Mouse (Mus musculus): ENCODE data around the gene Capza2. TPM values are rescaled to one million over a fixed set of nuclear protein-coding genes. Genes with fewer than 3 reads are reported as not detected.
A peak's percentile ranks its signal among the peaks of the same experiment; 100 is the strongest.

The Capza2 gene
- 245 and 257 TPM in 2 replicates for polyA plus RNA-seq (2015; fragmentation: Nextera tagmentation; extraction: Ambion mirVana)

DNA sequence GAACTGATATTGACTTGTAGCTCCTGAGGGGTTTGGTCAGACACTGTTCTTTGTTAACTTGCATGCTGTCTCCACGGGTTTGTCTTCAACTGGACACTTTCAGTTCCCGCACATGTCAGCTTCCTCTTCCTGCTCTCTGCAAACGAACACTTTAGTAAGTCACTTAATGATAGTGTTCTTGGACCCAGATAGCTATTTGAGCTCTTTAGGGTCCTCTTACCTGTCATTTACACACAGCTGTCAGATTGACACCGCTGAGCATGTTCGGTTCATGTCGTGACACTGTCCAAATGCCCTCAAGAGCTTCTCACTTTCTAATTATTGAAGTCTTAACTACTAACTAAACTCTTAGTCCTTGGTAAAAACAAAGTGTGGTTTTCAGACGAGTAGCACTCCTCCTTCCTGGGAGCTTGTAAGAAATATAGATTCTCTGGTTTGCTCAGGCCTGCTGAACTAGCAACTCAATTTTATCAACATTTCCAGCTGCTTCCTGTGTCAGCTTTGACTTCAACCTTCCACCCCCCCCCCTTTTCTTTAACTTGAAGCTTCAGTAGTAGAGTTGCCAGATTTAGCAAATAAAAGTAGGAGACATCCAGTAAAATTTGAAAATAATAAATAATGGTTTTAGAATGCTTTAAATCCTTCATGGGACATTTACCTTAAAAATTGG is at the start of gene Capza2:
Capza2 (plus strand) TSS at position 620 of the 670 bp plus-strand sequence.
- H3K4me3 ChIP-seq = peak within 1 kb of the TSS; percentile 97
- H3K27me3 ChIP-seq = no peaks in the 10 kb centered on the region
- WGBS = 84% methylated on average over 7 of the region's 7 CpGs
- peaks cover 16% of the 10 kb centered on the region for H3K4me1 ChIP-seq
- no peak for ATAC-seq (replicated peaks)
- H3K4me2 ChIP-seq (replicated peaks) = peak within 1 kb of the TSS; percentile 52
- H3K27ac ChIP-seq (replicated peaks) = peak within 1 kb of the TSS; percentile 97
- 0 out of 2 replicates have a peak, but pooled peaks cover 2% of the 10 kb centered on the region for H3K36me3 ChIP-seq
- H3K9ac ChIP-seq (replicated peaks) = peak within 1 kb of the TSS; percentile 96
- H3K9me3 ChIP-seq = no peaks in the 10 kb centered on the region

DNA sequence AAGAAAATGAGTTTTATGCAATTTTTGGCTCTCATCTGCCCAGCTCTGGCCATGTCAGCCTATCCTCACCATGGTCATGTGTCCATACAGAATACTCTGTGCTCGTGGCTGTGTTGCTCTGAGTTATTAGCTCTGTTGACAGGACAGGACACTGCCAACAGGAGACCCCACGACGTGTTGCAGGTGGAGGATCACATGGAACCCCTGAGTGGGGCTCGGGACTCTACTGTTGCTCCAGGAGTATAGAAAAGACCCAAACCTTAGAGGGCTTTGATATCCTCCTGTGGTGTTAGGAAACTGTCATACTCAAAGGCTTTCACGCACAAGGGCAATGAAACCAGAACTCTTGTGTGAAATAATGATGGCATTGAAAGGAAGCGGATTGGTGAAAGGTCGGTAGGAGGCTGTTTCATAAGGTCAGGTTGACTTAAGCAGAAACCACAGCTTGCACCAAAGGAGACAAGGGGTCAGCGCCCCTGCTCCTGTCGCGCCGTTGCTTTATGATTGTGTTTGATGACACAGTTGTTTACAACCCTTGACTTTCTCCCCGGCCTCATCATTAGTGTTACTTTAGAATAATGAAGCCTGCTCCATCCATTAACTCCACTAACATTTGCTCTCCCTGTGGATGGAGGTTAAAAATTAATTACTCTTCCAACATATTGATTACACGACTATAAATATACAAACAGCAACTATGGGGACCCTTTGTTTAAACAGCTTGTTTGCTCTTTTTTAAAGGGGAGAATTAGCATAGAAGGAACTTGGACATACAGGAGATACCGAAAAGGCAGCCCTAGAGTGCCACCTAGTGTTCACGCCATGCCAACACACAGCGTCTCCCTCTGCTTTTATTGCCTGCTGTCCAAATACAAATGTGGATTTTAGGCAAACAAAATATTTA is 46.7 kb upstream of the Capza2 start:
- no peak overlapping the region for H3K4me3 ChIP-seq
- no peaks in the 10 kb centered on the region for H3K36me3 ChIP-seq
- no peak overlapping the region for H3K27ac ChIP-seq (replicated peaks)
- peak; percentile 94 for ATAC-seq (replicated peaks)
- no peaks in the 10 kb centered on the region for H3K9me3 ChIP-seq
- no peaks in the 10 kb centered on the region for H3K27me3 ChIP-seq
- no peaks in the 10 kb centered on the region for H3K4me1 ChIP-seq
- peak overlapping the region; percentile 17; the same call in 1 of the 2 replicates for H3K4me2 ChIP-seq (replicated peaks)
- H3K9ac ChIP-seq (replicated peaks) = no peak overlapping the region
- 30% methylated on average over 16 of the region's 16 CpGs for WGBS

DNA sequence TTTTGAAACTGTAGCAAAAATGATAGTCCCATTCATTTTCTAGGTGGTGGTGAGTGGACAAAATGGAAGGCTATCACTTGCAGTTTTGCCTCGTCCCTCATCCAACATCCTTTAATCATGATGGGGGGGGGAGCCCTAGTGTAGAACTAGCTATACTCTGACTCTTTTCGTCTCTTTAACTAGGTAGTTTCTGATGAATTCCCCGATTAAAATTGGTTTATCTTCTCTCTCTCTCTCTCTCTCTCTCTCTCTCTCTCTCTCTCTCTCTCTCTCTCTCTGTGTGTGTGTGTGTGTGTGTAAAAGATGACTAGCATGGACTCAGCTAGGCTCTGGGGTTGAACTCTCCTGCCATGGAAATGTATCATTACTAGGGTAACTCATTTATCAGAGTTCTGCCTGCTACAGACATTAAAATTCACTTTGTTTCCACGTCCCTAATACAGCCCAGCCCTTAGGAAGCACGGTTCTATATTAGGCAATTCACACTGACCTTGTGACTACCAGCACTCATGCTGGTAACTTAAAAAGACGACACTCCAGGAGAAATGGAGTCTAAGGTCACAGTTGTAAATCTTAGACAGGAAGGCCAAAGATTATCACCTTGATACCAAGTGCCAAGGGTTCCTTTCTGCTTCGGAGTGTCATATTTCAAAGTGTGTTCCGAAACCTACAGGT is 45.9 kb upstream of the Capza2 start:
- ATAC-seq (replicated peaks) = peak; percentile 51; the same call in 1 of the 2 replicates
- Histone ChIP-seq H3K4me1 (no peaks in the 10 kb centered on the region), H3K9ac (replicated peaks) (no peak overlapping the region), H3K4me2 (replicated peaks) (no peak overlapping the region), H3K27me3 (no peaks in the 10 kb centered on the region), H3K27ac (replicated peaks) (no peak overlapping the region), H3K9me3 (no peaks in the 10 kb centered on the region), H3K36me3 (no peaks in the 10 kb centered on the region), H3K4me3 (no peak overlapping the region)
- 59% methylated on average over 8 of the region's 8 CpGs for WGBS

DNA sequence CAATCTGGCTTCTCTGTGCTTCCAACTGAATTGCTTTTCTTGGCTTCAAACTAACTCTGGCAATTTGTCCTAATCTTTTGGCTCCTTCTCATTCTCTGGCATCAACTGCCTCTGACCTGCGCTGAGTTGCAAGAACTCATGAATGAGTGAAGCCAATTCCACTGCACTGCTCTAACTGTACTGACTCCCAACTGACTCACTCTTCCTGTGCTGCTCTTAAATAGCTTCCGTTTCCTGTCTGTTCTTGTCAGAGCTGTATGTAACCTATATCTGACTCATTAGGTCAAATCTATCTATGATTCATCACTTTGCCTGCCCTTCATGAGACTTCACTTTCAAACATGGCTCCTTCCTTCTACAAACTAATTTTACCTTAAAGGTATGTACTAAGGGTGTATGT is 42.1 kb upstream of the Capza2 start:
- Histone ChIP-seq H3K36me3 (no peaks in the 10 kb centered on the region), H3K9me3 (no peaks in the 10 kb centered on the region), H3K9ac (replicated peaks) (no peak overlapping the region), H3K27me3 (no peaks in the 10 kb centered on the region), H3K4me1 (no peaks in the 10 kb centered on the region), H3K4me3 (no peak overlapping the region), H3K27ac (replicated peaks) (no peak overlapping the region), H3K4me2 (replicated peaks) (no peak overlapping the region)
- ATAC-seq (replicated peaks) = no peak
- WGBS = 93% methylated on average over 2 of the region's 2 CpGs

DNA sequence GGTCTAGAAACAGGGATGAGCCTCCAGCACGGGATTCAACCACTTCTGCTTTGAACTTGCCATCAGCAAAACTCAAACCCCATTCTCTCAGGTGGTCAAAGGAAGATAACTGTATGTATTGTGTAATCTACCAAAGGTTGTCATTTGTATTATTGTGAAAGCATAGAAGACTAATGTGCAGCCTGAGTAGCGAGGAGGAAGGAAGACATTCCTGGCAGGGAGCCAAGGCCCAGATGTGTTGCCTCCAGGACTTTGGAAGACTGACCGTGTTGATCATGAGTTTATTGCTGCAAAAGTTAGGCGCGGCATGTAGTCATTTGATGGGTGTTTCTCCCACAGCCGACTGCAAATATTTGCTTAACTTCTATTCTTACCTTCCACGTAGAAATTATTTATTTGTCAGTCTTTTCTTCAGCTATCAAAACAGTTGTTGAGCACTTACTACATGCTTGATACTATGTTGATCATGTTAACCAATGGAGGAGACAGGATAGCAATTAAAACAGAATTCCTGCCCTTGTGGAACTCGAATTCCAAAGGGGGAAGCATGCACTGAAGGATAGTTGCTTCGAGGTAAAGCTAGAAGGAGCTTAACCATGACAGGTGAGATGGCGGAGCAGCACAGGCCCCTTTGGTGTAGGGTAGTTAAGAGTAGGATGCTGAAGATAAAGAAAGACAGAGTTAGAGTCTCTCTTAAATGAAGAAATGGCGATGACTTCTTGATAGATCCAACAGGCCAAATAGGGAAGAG is 40.1 kb upstream of the Capza2 start:
- H3K27ac ChIP-seq (replicated peaks) = no peak overlapping the region
- 85% methylated on average over 11 of the region's 11 CpGs for WGBS
- H3K4me1 ChIP-seq = no peaks in the 10 kb centered on the region
- no peak overlapping the region for H3K4me3 ChIP-seq
- H3K9ac ChIP-seq (replicated peaks) = no peak overlapping the region
- no peaks in the 10 kb centered on the region for H3K36me3 ChIP-seq
- no peak for ATAC-seq (replicated peaks)
- no peak overlapping the region for H3K4me2 ChIP-seq (replicated peaks)
- no peaks in the 10 kb centered on the region for H3K27me3 ChIP-seq
- H3K9me3 ChIP-seq = no peaks in the 10 kb centered on the region

DNA sequence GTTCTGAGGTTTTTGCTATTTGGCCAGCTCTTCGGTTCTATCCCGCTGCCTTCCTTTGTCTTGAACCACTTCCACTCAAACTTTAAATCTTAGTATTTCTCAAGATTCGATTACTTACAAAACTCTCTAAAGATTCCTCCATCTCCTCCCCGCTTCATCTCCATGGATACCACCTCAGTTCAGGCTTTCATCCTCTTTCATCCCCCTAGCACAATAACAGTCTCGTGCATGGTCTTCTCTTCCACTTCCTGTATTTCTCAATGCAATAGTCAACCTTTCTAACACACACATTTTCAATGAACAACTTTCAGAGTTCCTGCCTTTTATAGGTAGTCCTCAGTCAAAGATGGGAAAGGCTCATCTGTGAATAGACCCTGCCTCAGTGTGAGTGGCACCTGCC is 36.7 kb upstream of the Capza2 start:
- no peak overlapping the region for H3K4me3 ChIP-seq
- H3K27me3 ChIP-seq = no peaks in the 10 kb centered on the region
- no peaks in the 10 kb centered on the region for H3K36me3 ChIP-seq
- no peak overlapping the region for H3K27ac ChIP-seq (replicated peaks)
- no peak overlapping the region for H3K4me2 ChIP-seq (replicated peaks)
- 82% methylated on average over 5 of the region's 5 CpGs for whole genome bisulfite sequencing
- no peaks in the 10 kb centered on the region for H3K4me1 ChIP-seq
- H3K9ac ChIP-seq (replicated peaks) = no peak overlapping the region
- ATAC-seq (replicated peaks) = no peak
- H3K9me3 ChIP-seq = no peaks in the 10 kb centered on the region

DNA sequence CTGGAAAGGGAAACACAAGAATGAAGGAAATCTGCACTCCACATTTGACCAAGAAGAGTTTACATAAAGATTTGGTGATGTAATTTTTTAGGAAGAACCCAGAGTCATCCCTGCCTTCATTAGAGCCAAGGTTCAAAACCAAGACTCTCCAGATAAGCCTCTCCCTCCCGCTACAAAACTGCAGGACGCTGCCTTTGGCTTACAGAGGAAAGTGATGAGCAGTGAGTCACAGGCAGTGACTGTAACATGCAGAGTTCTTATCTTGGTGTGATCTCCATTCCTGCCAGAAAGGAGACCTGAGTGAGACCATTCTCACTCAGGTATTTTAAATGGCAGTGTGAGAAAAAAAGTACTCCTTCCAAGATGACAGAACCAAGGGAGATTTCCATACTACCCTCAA is 34.5 kb upstream of the Capza2 start:
- ATAC-seq (replicated peaks) = no peak
- H3K4me2 ChIP-seq (replicated peaks) = no peak overlapping the region
- no peak overlapping the region for H3K9ac ChIP-seq (replicated peaks)
- 75% methylated on average over 2 of the region's 2 CpGs for WGBS
- H3K9me3 ChIP-seq = no peaks in the 10 kb centered on the region
- H3K36me3 ChIP-seq = no peaks in the 10 kb centered on the region
- H3K27ac ChIP-seq (replicated peaks) = no peak overlapping the region
- H3K4me1 ChIP-seq = no peaks in the 10 kb centered on the region
- H3K27me3 ChIP-seq = no peaks in the 10 kb centered on the region
- no peak overlapping the region for H3K4me3 ChIP-seq

DNA sequence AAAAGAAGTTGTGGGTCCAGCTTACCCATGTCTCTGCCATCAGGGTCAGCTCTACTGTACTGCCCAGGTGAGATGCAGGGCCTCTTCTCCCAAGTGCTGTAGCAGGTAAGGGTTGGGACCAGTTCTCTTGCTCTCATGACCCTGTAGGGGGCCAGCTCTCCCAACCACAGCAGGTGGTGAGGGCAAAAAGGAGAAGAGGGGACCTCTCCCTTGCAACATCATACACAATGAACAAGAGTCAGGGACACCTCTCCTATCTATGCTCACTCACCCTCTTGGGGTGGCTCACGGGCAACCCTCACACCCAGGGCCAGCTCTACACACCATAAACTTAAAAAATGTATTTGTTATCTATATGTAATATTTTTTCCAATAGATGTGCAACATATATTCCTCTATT is 29.1 kb upstream of the Capza2 start:
- Histone ChIP-seq H3K9me3 (no peaks in the 10 kb centered on the region), H3K4me3 (no peak overlapping the region), H3K4me2 (replicated peaks) (no peak overlapping the region), H3K4me1 (no peaks in the 10 kb centered on the region), H3K27ac (replicated peaks) (no peak overlapping the region), H3K9ac (replicated peaks) (no peak overlapping the region), H3K36me3 (no peaks in the 10 kb centered on the region), H3K27me3 (no peaks in the 10 kb centered on the region)
- WGBS = 88% methylated on average over 1 of the region's 1 CpGs
- no peak for ATAC-seq (replicated peaks)

DNA sequence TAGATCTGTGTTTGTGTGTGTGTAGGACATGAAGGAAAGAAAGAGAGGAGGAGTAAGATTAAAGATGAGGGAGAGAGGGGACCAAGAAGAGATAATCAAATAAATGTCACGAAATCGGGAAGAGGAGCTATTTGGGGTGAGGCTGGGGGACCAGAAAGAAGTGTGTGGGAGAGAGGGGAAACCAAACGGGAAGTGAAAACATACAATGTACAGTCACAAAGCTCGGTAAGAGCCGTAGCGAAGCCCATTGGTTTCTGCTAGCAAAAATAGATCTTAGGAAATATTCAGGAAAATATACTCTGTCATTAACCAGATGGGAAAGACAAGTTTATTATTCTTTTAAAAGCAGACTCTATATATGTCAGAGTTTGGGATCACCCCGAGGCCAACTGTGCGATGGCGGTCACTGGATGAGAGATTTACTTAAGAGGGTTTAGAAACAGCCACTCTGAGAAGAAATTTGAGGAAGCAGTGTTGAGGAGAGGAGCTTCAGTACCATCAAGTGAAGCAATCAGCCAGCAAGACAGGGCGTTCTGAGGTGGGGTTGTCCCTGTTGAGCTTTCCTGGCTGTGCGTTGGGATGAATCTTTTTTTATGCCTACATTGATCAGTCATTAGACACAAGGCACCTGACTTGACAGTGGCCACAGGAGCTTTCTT is 24.6 kb upstream of the Capza2 start:
- Histone ChIP-seq H3K4me3 (no peak overlapping the region), H3K4me1 (no peaks in the 10 kb centered on the region), H3K9me3 (no peaks in the 10 kb centered on the region), H3K9ac (replicated peaks) (no peak overlapping the region), H3K4me2 (replicated peaks) (no peak overlapping the region), H3K27ac (replicated peaks) (no peak overlapping the region), H3K27me3 (no peaks in the 10 kb centered on the region), H3K36me3 (no peaks in the 10 kb centered on the region)
- ATAC-seq (replicated peaks) = no peak
- 92% methylated on average over 11 of the region's 11 CpGs for WGBS

DNA sequence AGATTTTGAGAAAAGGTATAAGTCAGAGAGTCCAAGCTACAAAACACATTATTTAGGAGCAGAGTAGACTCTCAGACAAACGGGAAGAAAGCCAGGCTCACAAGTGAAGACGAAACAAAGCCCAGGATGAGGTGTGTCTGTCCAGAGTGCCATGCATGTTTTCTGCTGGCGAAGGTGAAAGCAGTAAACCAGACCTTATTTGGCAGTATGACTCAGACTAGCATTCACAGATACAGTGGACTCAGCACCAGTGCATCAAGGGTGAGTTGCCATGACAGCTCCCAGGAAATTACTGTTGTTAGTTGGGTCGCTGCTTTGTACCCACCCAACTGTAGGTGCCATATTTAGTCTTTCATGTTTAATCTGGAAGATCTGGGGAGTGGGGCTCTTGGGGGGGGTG is 23.4 kb upstream of the Capza2 start:
- no peak overlapping the region for H3K27ac ChIP-seq (replicated peaks)
- no peaks in the 10 kb centered on the region for H3K9me3 ChIP-seq
- H3K4me1 ChIP-seq = no peaks in the 10 kb centered on the region
- no peak overlapping the region for H3K4me2 ChIP-seq (replicated peaks)
- no peaks in the 10 kb centered on the region for H3K27me3 ChIP-seq
- ATAC-seq (replicated peaks) = no peak
- no peak overlapping the region for H3K9ac ChIP-seq (replicated peaks)
- no peak overlapping the region for H3K4me3 ChIP-seq
- 90% methylated on average over 4 of the region's 4 CpGs for WGBS
- H3K36me3 ChIP-seq = no peaks in the 10 kb centered on the region

DNA sequence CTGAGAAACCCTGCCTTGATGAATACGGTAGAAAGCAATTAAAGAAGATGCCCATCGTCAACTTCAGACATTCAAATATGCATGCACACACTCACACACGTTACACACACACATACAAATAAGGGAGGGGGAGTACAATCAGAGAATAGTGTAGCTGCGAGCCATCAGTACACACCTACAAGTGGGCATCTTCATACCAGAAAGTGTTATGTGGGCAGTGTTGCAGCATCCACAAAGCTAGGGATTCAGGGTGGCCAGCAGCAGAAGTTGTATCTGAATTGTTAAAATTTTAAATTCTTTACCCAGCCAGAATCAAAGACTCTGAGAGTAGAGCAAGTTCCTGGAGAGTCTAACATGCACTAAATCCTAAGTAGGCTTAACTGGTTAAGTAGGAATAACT is 15.2 kb upstream of the Capza2 start:
- Histone ChIP-seq H3K4me3 (no peak overlapping the region), H3K4me2 (replicated peaks) (no peak overlapping the region), H3K9ac (replicated peaks) (no peak overlapping the region), H3K27me3 (no peaks in the 10 kb centered on the region), H3K4me1 (no peaks in the 10 kb centered on the region), H3K27ac (replicated peaks) (no peak overlapping the region), H3K36me3 (no peaks in the 10 kb centered on the region), H3K9me3 (no peaks in the 10 kb centered on the region)
- WGBS = 83% methylated on average over 4 of the region's 4 CpGs
- ATAC-seq (replicated peaks) = no peak
